Mouse (Mus musculus) embryonic facial prominence, embryonic 13.5 days (tissue): ENCODE measurements at regions not wholly inside any gene's neighbourhood (a gene's known extent, or its start where the extent isn't known, plus 50 kb on each side); places are given as distances from the start of the nearest gene placed in this dataset.

Experiments used
- ATAC-seq: fragments of 200-750 bp; cut with Nextera tagmentation; 2 replicates; pipeline ENCODE4 v1.8.0; 2017; ENCODE audit warnings: low read depth; ENCODE audit not compliant: insufficient number of reproducible peaks, insufficient read depth, low FRiP score, low TSS enrichment
- H3K27ac ChIP-seq: fragments of 300-500 bp; sonication (generic); 2 replicates; pipeline ENCODE4 v1.5.1; 2015; ENCODE audit warnings: moderate library complexity, mild to moderate bottlenecking, inconsistent platforms
- H3K27me3 ChIP-seq: fragments of 300-500 bp; sonication (generic); 2 replicates; pipeline ENCODE4 v1.6.1; 2015; ENCODE audit warnings: mild to moderate bottlenecking, inconsistent platforms
- H3K36me3 ChIP-seq: fragments of 300-500 bp; sonication (generic); 2 replicates; pipeline ENCODE4 v1.6.1; 2015; ENCODE audit warnings: mild to moderate bottlenecking, inconsistent platforms
- H3K4me1 ChIP-seq: fragments of 300-500 bp; sonication (generic); 2 replicates; pipeline ENCODE4 v1.6.1; 2015; ENCODE audit warnings: inconsistent platforms
- H3K4me2 ChIP-seq: fragments of 300-500 bp; sonication (generic); 2 replicates; pipeline ENCODE4 v1.6.1; 2015; ENCODE audit warnings: moderate library complexity, mild to moderate bottlenecking, inconsistent platforms
- H3K4me3 ChIP-seq: fragments of 300-500 bp; sonication (generic); 2 replicates; pipeline ENCODE4 v1.5.1; 2015; ENCODE audit warnings: mild to moderate bottlenecking, inconsistent platforms
- H3K9ac ChIP-seq: fragments of 300-500 bp; sonication (generic); 2 replicates; pipeline ENCODE4 v1.6.1; 2015; ENCODE audit warnings: mild to moderate bottlenecking, inconsistent platforms
- H3K9me3 ChIP-seq: fragments of 300-500 bp; sonication (generic); 2 replicates; pipeline ENCODE4 v1.6.1; 2016; ENCODE audit warnings: inconsistent platforms
- WGBS: fragments of 180-500 bp; shearing (Covaris S2); methylation state at CpG from one replicate; pipeline ENCODE4 v1.1.7; 2015; ENCODE audit warnings: mixed read lengths; 5-methylcytosine and 5-hydroxymethylcytosine counted together

DNA sequence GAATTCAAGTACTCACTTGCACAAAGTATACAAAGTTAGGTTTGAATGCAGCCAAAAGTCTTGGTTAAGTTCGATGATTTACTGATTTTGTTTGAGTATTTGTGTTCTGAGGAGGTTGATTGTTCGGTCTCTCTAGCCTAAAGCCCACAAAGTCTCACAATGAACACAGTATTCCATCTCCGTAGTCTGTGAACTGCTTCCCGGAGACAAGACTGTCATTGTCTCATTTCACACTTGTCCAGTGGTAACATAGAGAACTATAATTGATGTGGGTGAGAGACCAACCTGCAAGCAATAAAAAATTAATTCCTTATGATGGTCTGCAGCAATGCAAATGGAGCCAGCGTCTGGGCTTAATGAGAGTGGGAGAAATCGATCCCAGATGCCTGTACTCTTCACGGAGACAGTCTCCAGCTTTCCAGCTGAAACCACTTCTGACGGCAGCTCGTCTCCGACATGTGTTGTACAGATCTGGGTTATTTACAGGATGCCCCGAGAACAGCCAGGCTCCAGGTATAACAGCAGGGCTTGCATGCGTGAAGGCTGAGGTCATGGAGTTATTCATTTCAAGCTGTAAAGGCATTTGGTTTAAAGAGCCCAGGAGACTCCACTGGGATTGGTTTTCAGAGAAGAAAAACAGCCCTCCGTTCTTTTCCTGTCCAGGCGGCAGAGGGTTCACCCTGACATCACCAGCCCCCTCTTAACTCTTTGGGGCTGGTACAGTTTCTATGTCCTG, 75.2 kb downstream of the Asb13 start:
- H3K4me1 ChIP-seq: peaks cover 38% of the 10 kb centered on the region
- H3K4me3 ChIP-seq: 0 out of 2 replicates have a peak overlapping the region, but pooled peaks have one; percentile 4
- peak overlapping the region; percentile 34 for H3K4me2 ChIP-seq
- WGBS: 12% methylated on average over 14 of the region's 14 CpGs
- H3K27ac ChIP-seq: peak overlapping the region; percentile 78
- peaks cover under 1% of the 10 kb centered on the region; the same call in 1 of the 2 replicates for H3K9me3 ChIP-seq
- H3K9ac ChIP-seq: no peak overlapping the region
- H3K27me3 ChIP-seq: no peaks in the 10 kb centered on the region
- no peaks in the 10 kb centered on the region for H3K36me3 ChIP-seq
- peak; percentile 87 for ATAC-seq
